Mouse (Mus musculus) adrenal gland, postnatal 4 days (tissue): ENCODE data around the gene Masp2. TPM values are rescaled to one million over a fixed set of nuclear protein-coding genes. Genes with fewer than 3 reads are reported as not detected.

ENCODE experiments used
- total RNA-seq, 2 experiments: library from RNA; stranded (reverse); gene quantifications; 2 replicates each; pipeline ENCODE4 v1.2.3; 2021

The Masp2 gene
- total RNA-seq, 2 experiments from 2014 or later: 1.1 to 14.8 TPM

Other genes starting within 250 kb of the Masp2 start
- 10 to 100 TPM; 18.2 to 19.6 TPM for gene Ubiad1, start 157.8 kb upstream of the Masp2 start, total RNA-seq
- 10 to 100 TPM; 66.3 to 67.1 TPM for gene Mtor, start 153.9 kb upstream of the Masp2 start, total RNA-seq
- gene Angptl7, start 102.1 kb upstream of the Masp2 start, total RNA-seq: 1 to 10 TPM; 1.3 to 1.5 TPM
- 10 to 100 TPM; 65.5 to 68.1 TPM for gene Exosc10, start 44.1 kb upstream of the Masp2 start, total RNA-seq
- 10 to 100 TPM; 55.9 to 60.3 TPM for gene Srm, start 11.1 kb upstream of the Masp2 start, total RNA-seq
- 100 to 1,000 TPM; 280 to 349 TPM for gene Tardbp, start 24.5 kb downstream of the Masp2 start, total RNA-seq
- under 1 TPM; 0.37 to 0.42 TPM for gene Gm572, start 40.8 kb downstream of the Masp2 start, total RNA-seq
- gene Casz1, start 201.9 kb downstream of the Masp2 start, total RNA-seq: 10 to 100 TPM; 10.1 to 15.6 TPM